Mouse (Mus musculus): ENCODE data around the gene Zdhhc11.

- TF ChIP-seq CTCF (IDR thresholded peaks at IDR 0.05; ENCODE audit: borderline replicate concordance, insufficient read depth, low read depth, low read length) = no peak
- TF ChIP-seq POLR2A (IDR thresholded peaks at IDR 0.05; ENCODE audit: borderline replicate concordance, insufficient read depth, low read length) = no peak
Measured at GRCm38 (mm10) chr13:73974523-73974922, 10.9 kb downstream of the Zdhhc11 start.

All from cerebellum, adult 2 months (tissue).